Mouse (Mus musculus) testis, adult 2 months (tissue): ENCODE data around the gene Hint3. TPM values are rescaled to one million over a fixed set of nuclear protein-coding genes. Genes with fewer than 3 reads are reported as not detected.
"Not testable (repeated sequence)": the region's sequence is repeated elsewhere in the genome, so short reads cannot be mapped to it uniquely, and the experiment has no call there.

Experiments used
- H3K27ac ChIP-seq: fragments of 200-500 bp; 2 replicates; pipeline ENCODE4 v1.5.1; 2012; ENCODE audit warnings: low read depth, low read length; ENCODE audit not compliant: control insufficient read depth, insufficient read depth
- H3K27me3 ChIP-seq: fragments of 200-500 bp; 2 replicates; pipeline ENCODE4 v1.6.1; 2012; ENCODE audit warnings: mild to moderate bottlenecking, low read length, moderate library complexity; ENCODE audit not compliant: control insufficient read depth, insufficient read depth
- H3K36me3 ChIP-seq: fragments of 200-500 bp; 2 replicates; pipeline ENCODE4 v1.6.1; 2012; ENCODE audit warnings: mild to moderate bottlenecking, low read length; ENCODE audit not compliant: control insufficient read depth, insufficient read depth
- H3K4me1 ChIP-seq: fragments of 200-500 bp; 2 replicates; pipeline ENCODE4 v1.6.1; 2012; ENCODE audit warnings: low read length; ENCODE audit not compliant: control insufficient read depth, insufficient read depth
- H3K4me3 ChIP-seq: fragments of 200-500 bp; 2 replicates; pipeline ENCODE4 v1.5.1; 2012; ENCODE audit warnings: low read depth, mild to moderate bottlenecking, low read length, moderate library complexity, mixed read lengths; ENCODE audit not compliant: control insufficient read depth
- CTCF ChIP-seq: fragments of 200-500 bp; IDR thresholded peaks from 2 replicates; pipeline ENCODE4 v1.5.1; 2012; ENCODE audit warnings: low read depth, mild to moderate bottlenecking, inconsistent platforms, low read length, moderate library complexity; ENCODE audit not compliant: control insufficient read depth, insufficient read depth, insufficient replicate concordance
- POLR2A ChIP-seq: fragments of 200-500 bp; IDR thresholded peaks from 2 replicates; pipeline ENCODE4 v1.6.1; 2012; ENCODE audit warnings: low read depth, mild to moderate bottlenecking, inconsistent platforms, low read length, moderate library complexity; ENCODE audit not compliant: control insufficient read depth
- polyA plus RNA-seq: library from polyadenylated mRNA; depleted of rRNA; stranded (reverse); fragments of >200 nt; gene quantifications from 2 replicates; pipeline ENCODE4 v1.2.3, GENCODE M21; 2012

The Hint3 gene
- polyA plus RNA-seq, 1 experiment, result 12.5 TPM

GRCm38 (mm10) chr10:30632718-30633117, 3.3 kb upstream of the Hint3 start:
- H3K4me1 ChIP-seq, result no peaks in the 10 kb centered on the region
- H3K4me3 ChIP-seq, result no peak overlapping the region
- no peak overlapping the region for H3K27ac ChIP-seq
- TF ChIP-seq CTCF (no peak), POLR2A (no peak)
- no peaks in the 10 kb centered on the region for H3K27me3 ChIP-seq
- H3K36me3 ChIP-seq, result no peaks in the 10 kb centered on the region

DNA sequence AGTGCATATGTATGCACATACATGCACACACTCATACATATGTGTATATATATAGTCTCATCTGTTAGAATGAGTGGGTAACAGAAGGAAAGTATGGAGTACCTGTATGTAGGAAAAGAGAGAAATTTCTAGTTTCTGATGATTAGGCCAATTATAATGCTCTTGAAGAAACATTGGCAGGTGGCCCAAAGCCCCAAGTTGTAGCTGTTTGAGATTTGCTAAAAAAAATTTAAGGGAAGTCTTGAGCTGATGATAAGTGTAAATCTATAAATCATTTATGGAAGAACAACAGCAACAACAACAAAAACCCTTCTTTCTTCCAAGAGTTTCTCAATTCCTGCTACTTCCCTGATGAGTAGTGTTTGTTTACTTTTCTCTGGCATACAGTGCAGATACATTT, 545 bp upstream of the Hint3 start:
- no peaks in the 10 kb centered on the region for H3K4me1 ChIP-seq
- TF ChIP-seq POLR2A (no peak), CTCF (no peak)
- H3K27ac ChIP-seq, result no peak overlapping the region
- no peak overlapping the region for H3K4me3 ChIP-seq
- H3K27me3 ChIP-seq, result no peaks in the 10 kb centered on the region
- H3K36me3 ChIP-seq, result no peaks in the 10 kb centered on the region

DNA sequence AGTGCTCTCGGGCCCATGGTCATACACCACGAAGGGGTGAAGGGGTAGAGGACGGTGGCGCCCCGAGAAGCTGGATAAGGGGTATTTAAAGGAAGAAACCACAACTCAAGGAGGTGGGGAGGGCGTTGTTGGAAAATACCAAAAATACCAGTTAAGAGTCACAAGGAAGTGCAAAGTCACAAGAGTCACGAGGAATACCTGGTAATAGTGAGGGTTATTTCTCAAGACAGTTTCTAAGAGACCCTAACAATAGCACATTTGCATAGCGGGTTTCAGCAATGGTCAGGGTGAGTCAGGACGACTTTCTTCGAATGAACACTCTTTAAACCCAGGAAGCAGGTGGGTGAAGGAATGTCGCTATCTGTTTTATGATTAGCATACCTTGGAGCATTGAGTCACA, 988 bp downstream of the Hint3 start:
- not testable (repeated sequence) for H3K27ac ChIP-seq, H3K4me1 ChIP-seq, H3K36me3 ChIP-seq, H3K4me3 ChIP-seq, H3K27me3 ChIP-seq

DNA sequence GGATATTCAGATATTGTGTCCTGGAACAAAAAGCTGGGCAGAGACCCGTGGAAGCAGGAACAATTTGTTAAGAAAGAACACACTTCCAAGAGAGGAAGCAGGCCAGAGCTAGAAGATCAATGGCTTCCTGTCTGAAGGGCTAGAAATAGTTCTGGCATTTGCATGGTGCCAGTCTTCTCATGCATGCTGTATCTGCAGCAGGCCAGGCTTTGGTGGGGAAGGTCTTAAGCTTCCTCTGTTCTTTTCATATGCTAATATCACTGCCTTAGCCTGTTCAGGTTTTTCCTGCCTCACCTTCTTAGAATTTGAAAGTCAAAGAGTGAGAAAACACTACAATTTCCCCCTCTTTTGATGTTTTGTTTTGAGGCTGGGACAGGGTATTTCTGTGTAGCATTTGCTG, 1.9 kb downstream of the Hint3 start:
- H3K36me3 ChIP-seq, result no peaks in the 10 kb centered on the region
- no peaks in the 10 kb centered on the region for H3K4me1 ChIP-seq
- H3K27me3 ChIP-seq, result no peaks in the 10 kb centered on the region
- H3K27ac ChIP-seq, result no peak overlapping the region
- TF ChIP-seq CTCF (no peak), POLR2A (no peak)
- no peak overlapping the region for H3K4me3 ChIP-seq

DNA sequence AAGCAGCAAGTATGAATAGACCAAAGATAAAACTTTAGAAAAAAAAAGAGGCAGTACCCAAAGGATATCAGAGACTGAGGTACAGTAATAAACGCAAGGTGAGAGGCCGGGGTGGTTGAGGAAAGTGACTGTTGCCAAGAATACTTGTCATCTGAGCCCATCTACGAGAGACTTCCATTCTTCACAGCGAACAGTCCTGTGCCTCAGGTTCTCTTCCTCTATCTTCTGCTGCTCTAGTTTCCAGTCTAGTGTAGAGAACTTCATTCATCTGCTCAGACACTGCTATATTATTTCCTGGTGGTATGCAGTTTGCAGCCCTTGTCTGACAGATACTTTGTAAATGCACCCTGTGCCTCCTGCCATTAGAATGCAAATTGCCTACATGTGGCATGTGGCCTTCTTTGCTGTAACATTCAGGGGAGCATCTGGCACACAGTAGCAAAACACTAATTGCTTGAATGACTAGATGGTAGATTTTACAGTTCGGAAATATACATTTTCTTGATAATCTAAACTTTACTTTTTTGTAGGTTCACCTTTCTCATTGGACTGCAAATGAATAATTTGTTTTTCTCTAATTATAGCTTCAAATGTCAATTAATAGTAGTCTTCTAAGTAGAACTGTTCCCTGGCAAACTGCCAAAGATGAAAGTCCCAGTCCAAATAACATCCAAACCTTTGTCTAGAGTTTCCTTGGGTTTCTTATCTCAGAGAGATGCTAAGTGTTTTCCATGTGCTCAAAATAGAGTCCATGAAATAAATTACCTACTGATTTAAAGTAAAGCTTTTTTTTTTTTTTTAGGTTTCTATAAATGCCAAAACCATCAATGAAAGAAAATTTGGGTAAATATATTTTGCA, 5.0 kb downstream of the Hint3 start:
- H3K4me1 ChIP-seq, result no peaks in the 10 kb centered on the region
- TF ChIP-seq CTCF (no peak), POLR2A (no peak)
- no peak overlapping the region for H3K27ac ChIP-seq
- no peak overlapping the region for H3K4me3 ChIP-seq
- H3K36me3 ChIP-seq, result no peaks in the 10 kb centered on the region
- no peaks in the 10 kb centered on the region for H3K27me3 ChIP-seq

DNA sequence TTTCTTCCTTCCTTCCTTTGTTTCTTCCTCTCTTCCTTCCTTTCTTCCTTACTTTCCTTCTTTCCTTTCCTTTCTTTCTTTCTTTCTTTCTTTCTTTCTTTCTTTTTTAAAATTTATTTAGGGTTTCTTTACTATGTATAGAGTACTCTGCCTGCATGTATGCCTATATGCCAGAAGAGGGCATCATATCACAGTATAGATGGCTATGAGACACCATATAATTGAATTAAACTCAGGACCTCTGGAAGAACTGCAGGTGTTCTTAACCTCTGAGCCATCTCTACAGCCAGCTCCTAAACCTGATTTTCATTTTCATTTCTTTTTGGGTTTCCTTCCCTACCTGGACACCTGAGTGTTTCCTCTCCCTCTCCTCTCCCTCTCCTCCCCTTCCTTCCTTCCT, 6.5 kb downstream of the Hint3 start:
- H3K27ac ChIP-seq, result no peak overlapping the region
- H3K4me1 ChIP-seq, result no peaks in the 10 kb centered on the region
- H3K27me3 ChIP-seq, result no peaks in the 10 kb centered on the region
- no peak for TF ChIP-seq CTCF
- no peak for TF ChIP-seq POLR2A
- no peak overlapping the region for H3K4me3 ChIP-seq
- no peaks in the 10 kb centered on the region for H3K36me3 ChIP-seq

DNA sequence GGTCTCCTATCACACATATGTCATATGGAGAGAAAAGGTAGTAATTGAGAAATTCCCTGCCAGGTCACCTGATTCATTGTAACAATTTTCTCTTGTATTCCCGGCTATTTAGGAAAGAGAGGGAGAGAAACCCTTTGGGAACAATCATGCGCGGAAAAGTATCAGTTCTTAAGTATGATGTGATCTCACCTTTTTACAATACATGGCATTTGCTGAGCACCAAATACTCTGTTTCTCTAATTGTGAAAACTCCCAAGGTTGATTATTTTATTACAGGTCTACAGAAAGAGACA, 10.6 kb downstream of the Hint3 start:
- no peak for TF ChIP-seq CTCF
- TF ChIP-seq POLR2A, result no peak
- no peak overlapping the region for H3K27ac ChIP-seq

More for the DNA sequence above, 10.6 kb downstream of the Hint3 start:
- no peaks in the 10 kb centered on the region for H3K4me1 ChIP-seq
- H3K27me3 ChIP-seq, result no peaks in the 10 kb centered on the region
- H3K4me3 ChIP-seq, result no peak overlapping the region; the same call in 1 of the 2 replicates
- H3K36me3 ChIP-seq, result no peaks in the 10 kb centered on the region
